Mouse (Mus musculus) ES-E14 (cell line): ENCODE results near the gene Hrh2.

Source experiments
- CHD2 ChIP-seq: IDR thresholded peaks from 2 replicates; pipeline ENCODE4 v1.6.1; 2014; ENCODE audit warnings: mild to moderate bottlenecking, low read depth, low read length, inconsistent platforms
- MAFK ChIP-seq: IDR thresholded peaks from 2 replicates; pipeline ENCODE4 v1.6.1; 2014; ENCODE audit warnings: mild to moderate bottlenecking, low read depth, low read length, inconsistent platforms; ENCODE audit not compliant: insufficient read depth
- ZC3H11A ChIP-seq: IDR thresholded peaks from 2 replicates; pipeline ENCODE4 v1.6.1; 2012; ENCODE audit warnings: low read depth, mild to moderate bottlenecking, inconsistent platforms, low read length, borderline replicate concordance

GRCm38 (mm10) chr13:54180461-54180860 is 11.5 kb upstream of the Hrh2 start:
- TF ChIP-seq CHD2 (no peak), MAFK (no peak), ZC3H11A (no peak)
